Mouse (Mus musculus) C2C12 (cell line): ENCODE data around the gene Qtrt2. TPM values are rescaled to one million over a fixed set of nuclear protein-coding genes. Genes with fewer than 3 reads are reported as not detected.

Experiments
- H3K27me3 ChIP-seq: one replicate; pipeline ENCODE4 v1.6.1; 2011; ENCODE audit not compliant: control insufficient read depth, insufficient read depth, insufficient read length
- H3K36me3 ChIP-seq: one replicate; pipeline ENCODE4 v1.6.1; 2011; ENCODE audit not compliant: control insufficient read depth, insufficient read depth
- H3K4me3 ChIP-seq: one replicate; pipeline ENCODE4 v1.5.1; 2011; ENCODE audit warnings: mild to moderate bottlenecking, control low read depth; ENCODE audit not compliant: poor library complexity, insufficient read depth, severe bottlenecking
- H3K79me2 ChIP-seq: one replicate; pipeline ENCODE4 v1.6.1; 2011; ENCODE audit not compliant: control insufficient read depth, insufficient read depth
- H3K79me3 ChIP-seq: one replicate; pipeline ENCODE4 v1.6.1; 2011; ENCODE audit warnings: low read depth, control low read depth
- H3ac ChIP-seq: one replicate; pipeline ENCODE3; 2011; ENCODE audit warnings: low read depth; ENCODE audit not compliant: control insufficient read depth, insufficient read length
- CEBPB ChIP-seq: IDR thresholded peaks from one replicate; pipeline ENCODE4 v1.6.1; 2011; ENCODE audit warnings: low read depth, mild to moderate bottlenecking, control low read depth, moderate library complexity
- CTCF ChIP-seq: IDR thresholded peaks from one replicate; pipeline ENCODE4 v1.5.1; 2011; ENCODE audit not compliant: control insufficient read depth, insufficient read depth, insufficient read length
- FOSL1 ChIP-seq: IDR thresholded peaks from one replicate; pipeline ENCODE4 v1.8.0; 2011; ENCODE audit warnings: mild to moderate bottlenecking, low read length; ENCODE audit not compliant: poor library complexity, insufficient read depth, severe bottlenecking
- MAX ChIP-seq: IDR thresholded peaks from one replicate; pipeline ENCODE4 v1.6.1; 2011; ENCODE audit warnings: mild to moderate bottlenecking, control low read depth
- MYOD1 ChIP-seq: IDR thresholded peaks from one replicate; pipeline ENCODE4 v1.6.1; 2011; ENCODE audit warnings: low read depth; ENCODE audit not compliant: control insufficient read depth, insufficient read length
- MYOG ChIP-seq: IDR thresholded peaks from one replicate; pipeline ENCODE4 v1.6.1; 2011; ENCODE audit not compliant: control insufficient read depth, insufficient read length; ENCODE audit errors: extremely low read depth
- USF1 ChIP-seq: IDR thresholded peaks from one replicate; pipeline ENCODE4 v1.6.1; 2011; ENCODE audit warnings: low read depth, mild to moderate bottlenecking, control low read depth, moderate library complexity
- polyA plus RNA-seq: library from polyadenylated mRNA; unstranded; fragments of >200 nt; fragmentation: generic; extraction: Trizol; gene quantifications from one replicate; pipeline ENCODE4 v1.2.1, GENCODE M21; 2012; ENCODE audit warnings: missing spikeins

Gene Qtrt2
- polyA plus RNA-seq, 1 experiment, result 20.4 TPM

- Histone ChIP-seq H3ac (no peak overlapping the region), H3K79me3 (no peaks in the 10 kb centered on the region)
- TF ChIP-seq CEBPB (no peak), MAX (no peak), MYOG (no peak), CTCF (no peak), FOSL1 (no peak), USF1 (no peak), MYOD1 (no peak)
Observed at GRCm38 (mm10) chr16:43970426-43970825, 43.8 kb upstream of the Qtrt2 start.

GRCm38 (mm10) chr16:43965781-43966389, 39.3 kb upstream of the Qtrt2 start:
- Histone ChIP-seq H3K79me2 (no peaks in the 10 kb centered on the region), H3K79me3 (no peaks in the 10 kb centered on the region), H3K4me3 (no peak overlapping the region), H3K36me3 (no peaks in the 10 kb centered on the region), H3K27me3 (no peaks in the 10 kb centered on the region), H3ac (no peak overlapping the region)
- no peak for TF ChIP-seq CTCF
- peak; percentile 19 for TF ChIP-seq CEBPB

More at GRCm38 (mm10) chr16:43970426-43970825, 43.8 kb upstream of the Qtrt2 start:
- no peaks in the 10 kb centered on the region for H3K79me2 ChIP-seq
- no peaks in the 10 kb centered on the region for H3K36me3 ChIP-seq
- H3K27me3 ChIP-seq, result no peaks in the 10 kb centered on the region
- H3K4me3 ChIP-seq, result no peak overlapping the region

- no peaks in the 10 kb centered on the region for H3K36me3 ChIP-seq
- H3K4me3 ChIP-seq, result no peak overlapping the region
- TF ChIP-seq CEBPB (no peak), MYOG (no peak), MAX (no peak), CTCF (no peak), USF1 (no peak), FOSL1 (no peak), MYOD1 (no peak)
- no peaks in the 10 kb centered on the region for H3K27me3 ChIP-seq
- H3ac ChIP-seq, result no peak overlapping the region
- no peaks in the 10 kb centered on the region for H3K79me3 ChIP-seq
- no peaks in the 10 kb centered on the region for H3K79me2 ChIP-seq
Observed at GRCm38 (mm10) chr16:43963780-43964179, 37.2 kb upstream of the Qtrt2 start.

- no peaks in the 10 kb centered on the region for H3K36me3 ChIP-seq
- H3K4me3 ChIP-seq, result no peak overlapping the region
- H3K27me3 ChIP-seq, result no peaks in the 10 kb centered on the region
- H3K79me3 ChIP-seq, result no peaks in the 10 kb centered on the region
- H3K79me2 ChIP-seq, result no peaks in the 10 kb centered on the region
- H3ac ChIP-seq, result no peak overlapping the region
- TF ChIP-seq FOSL1 (no peak), MYOD1 (no peak), USF1 (no peak), CEBPB (no peak), CTCF (no peak), MAX (no peak)
Observed at GRCm38 (mm10) chr16:43963291-43963690, 36.7 kb upstream of the Qtrt2 start.

GRCm38 (mm10) chr16:43958038-43958437, 31.4 kb upstream of the Qtrt2 start:
- Histone ChIP-seq H3K36me3 (no peaks in the 10 kb centered on the region), H3ac (no peak overlapping the region), H3K27me3 (no peaks in the 10 kb centered on the region), H3K79me2 (no peaks in the 10 kb centered on the region), H3K79me3 (no peaks in the 10 kb centered on the region), H3K4me3 (no peak overlapping the region)
- TF ChIP-seq CTCF, result no peak
- no peak for TF ChIP-seq MYOD1
- no peak for TF ChIP-seq USF1
- TF ChIP-seq MAX, result no peak
- no peak for TF ChIP-seq MYOG
- TF ChIP-seq CEBPB, result no peak
- TF ChIP-seq FOSL1, result no peak

GRCm38 (mm10) chr16:43954913-43955312, 28.3 kb upstream of the Qtrt2 start:
- TF ChIP-seq MYOD1 (no peak), CTCF (no peak), USF1 (no peak), FOSL1 (no peak), MYOG (no peak), MAX (no peak), CEBPB (no peak)
- no peaks in the 10 kb centered on the region for H3K79me3 ChIP-seq

More at GRCm38 (mm10) chr16:43954913-43955312, 28.3 kb upstream of the Qtrt2 start:
- Histone ChIP-seq H3K4me3 (no peak overlapping the region), H3K36me3 (peaks cover 8% of the 10 kb centered on the region), H3ac (no peak overlapping the region), H3K27me3 (no peaks in the 10 kb centered on the region), H3K79me2 (no peaks in the 10 kb centered on the region)
